7 mouse cellular contexts compared by ENCODE assay signal in the genomic region with DNA sequence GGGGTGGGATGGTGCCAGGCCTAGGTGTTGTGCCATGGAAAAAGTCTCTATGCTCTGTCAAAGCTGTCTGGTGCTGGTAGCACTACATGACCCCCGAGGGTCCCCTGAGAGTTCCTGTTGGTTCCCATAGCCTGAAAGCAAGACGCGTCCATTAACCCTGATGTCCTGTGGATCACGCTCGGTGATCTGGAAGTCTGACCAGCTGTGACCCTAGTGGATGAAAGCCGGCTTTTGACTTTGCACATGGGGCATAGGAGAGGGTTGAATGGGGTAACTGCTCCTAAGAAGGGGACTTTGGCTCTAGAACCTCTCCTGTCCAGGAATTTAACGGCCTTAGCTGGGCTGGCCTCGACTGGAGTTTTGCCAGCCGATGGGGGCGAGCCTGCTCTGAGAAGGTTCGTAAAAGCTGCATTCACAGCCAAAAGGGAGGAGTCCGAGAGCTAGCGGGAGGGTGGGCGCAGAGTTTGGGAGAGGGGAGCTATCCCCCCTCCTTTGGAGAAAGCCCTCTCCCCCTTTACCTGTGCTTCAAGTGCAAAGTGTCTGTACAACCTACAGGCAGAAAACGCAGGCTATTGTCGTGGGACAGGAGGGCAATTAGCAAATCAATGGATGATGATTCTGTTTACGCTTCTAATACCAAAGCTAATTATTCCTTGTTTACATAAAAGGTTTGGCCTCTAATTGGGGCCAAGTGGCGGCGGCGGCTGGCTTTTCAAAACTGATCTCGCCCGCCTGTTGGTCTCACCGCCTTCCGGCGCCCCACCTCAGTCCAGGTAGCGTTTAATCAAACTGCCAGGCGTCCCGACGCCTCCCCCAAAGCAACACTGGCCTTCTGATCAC. TPM values are rescaled to one million over a fixed set of nuclear protein-coding genes. Genes with fewer than 3 reads are reported as not detected.
DNase-seq lines count a peak whose midpoint lies in the region; ATAC-seq and TF ChIP-seq lines count a peak whose summit lies in the region.

No protein-coding gene starts in this region.

- H3K4me3 ChIP-seq in lung, postnatal 0 days (ENCODE audit: low read depth, low read length), result peak overlapping the region; percentile 47; the same call in 1 of the 2 replicates
- H3K4me3 ChIP-seq in forebrain, embryonic 13.5 days, result peak overlapping the region; percentile 55
- peak overlapping the region; percentile 51 for H3K4me3 ChIP-seq in liver, embryonic 12.5 days
- peak overlapping the region; percentile 55 for H3K4me3 ChIP-seq in stomach, embryonic 15.5 days (replicated peaks)

- peak overlapping the region; percentile 95 for H3K4me2 ChIP-seq in lung, postnatal 0 days (replicated peaks; ENCODE audit: low read depth, low read length)
- H3K4me2 ChIP-seq in forebrain, embryonic 13.5 days, result peak overlapping the region; percentile 96
- H3K4me2 ChIP-seq in liver, embryonic 12.5 days, result peak overlapping the region; percentile 78
- peak overlapping the region; percentile 98 for H3K4me2 ChIP-seq in stomach, embryonic 15.5 days

- H3K27me3 ChIP-seq in lung, postnatal 0 days (replicated peaks; ENCODE audit: insufficient read depth, low read length), result peaks cover 35% of the 10 kb centered on the region
- peaks cover 91% of the 10 kb centered on the region for H3K27me3 ChIP-seq in forebrain, embryonic 13.5 days
- peaks cover 98% of the 10 kb centered on the region for H3K27me3 ChIP-seq in liver, embryonic 12.5 days (replicated peaks)
- H3K27me3 ChIP-seq in stomach, embryonic 15.5 days (replicated peaks), result peaks cover 60% of the 10 kb centered on the region

- no peak overlapping the region for H3K27ac ChIP-seq in lung, postnatal 0 days (ENCODE audit: low read length)
- peak overlapping the region; percentile 31; the same call in 1 of the 2 replicates for H3K27ac ChIP-seq in forebrain, embryonic 13.5 days
- H3K27ac ChIP-seq in liver, embryonic 12.5 days, result no peak overlapping the region
- no peak overlapping the region for H3K27ac ChIP-seq in stomach, embryonic 15.5 days

- no peaks in the 10 kb centered on the region for H3K36me3 ChIP-seq in lung, postnatal 0 days (ENCODE audit: insufficient read depth, low read length)
- H3K36me3 ChIP-seq in forebrain, embryonic 13.5 days (ENCODE audit: poor library complexity, severe bottlenecking), result no peaks in the 10 kb centered on the region
- no peaks in the 10 kb centered on the region for H3K36me3 ChIP-seq in liver, embryonic 12.5 days
- H3K36me3 ChIP-seq in stomach, embryonic 15.5 days, result no peaks in the 10 kb centered on the region

- H3K9me3 ChIP-seq in lung, postnatal 0 days (ENCODE audit: low read length), result no peaks in the 10 kb centered on the region
- 0 out of 2 replicates have a peak, but pooled peaks cover 3% of the 10 kb centered on the region for H3K9me3 ChIP-seq in forebrain, embryonic 13.5 days (replicated peaks)
- no peaks in the 10 kb centered on the region for H3K9me3 ChIP-seq in liver, embryonic 12.5 days (replicated peaks)
- H3K9me3 ChIP-seq in stomach, embryonic 15.5 days, result no peaks in the 10 kb centered on the region

- ATAC-seq in lung, postnatal 0 days, result no peak
- ATAC-seq in forebrain, embryonic 13.5 days, result no peak
- ATAC-seq in liver, embryonic 12.5 days, result no peak
- no peak for ATAC-seq in stomach, embryonic 15.5 days (ENCODE audit: insufficient read depth, low FRiP score, low read depth)

- H3K4me1 ChIP-seq in lung, postnatal 0 days (ENCODE audit: insufficient read depth, low read depth, low read length), result no peaks in the 10 kb centered on the region
- H3K4me1 ChIP-seq in forebrain, embryonic 13.5 days, result peaks cover 37% of the 10 kb centered on the region
- H3K4me1 ChIP-seq in liver, embryonic 12.5 days, result peaks cover 7% of the 10 kb centered on the region
- peaks cover 18% of the 10 kb centered on the region for H3K4me1 ChIP-seq in stomach, embryonic 15.5 days

- H3K9ac ChIP-seq in lung, postnatal 0 days (replicated peaks; ENCODE audit: low read depth), result no peak overlapping the region
- peak overlapping the region; percentile 80 for H3K9ac ChIP-seq in forebrain, embryonic 13.5 days
- no peak overlapping the region for H3K9ac ChIP-seq in liver, embryonic 12.5 days
- H3K9ac ChIP-seq in stomach, embryonic 15.5 days, result no peak overlapping the region

- TF ChIP-seq CTCF in lung, postnatal 0 days (IDR thresholded peaks at IDR 0.05), result no peak

- DNase-seq in lung, postnatal 0 days (ENCODE audit: low spot score), result no peak
- no peak for DNase-seq in lung, postnatal 4 days
- DNase-seq in frontal cortex, postnatal 25 days (ENCODE audit: low spot score in 2 of 2), result no peak
- no peak for DNase-seq in gastrocnemius, adult 8-10 months (ENCODE audit: low spot score in 2 of 2)

- WGBS in lung, postnatal 0 days, result 3% methylated on average over 29 of the region's 29 CpGs
- 2% methylated on average over 29 of the region's 29 CpGs for WGBS in forebrain, embryonic 13.5 days
- 9% methylated on average over 29 of the region's 29 CpGs for WGBS in liver, embryonic 12.5 days (ENCODE audit: insufficient replicate concordance)
- WGBS in stomach, embryonic 15.5 days, result 8% methylated on average over 29 of the region's 29 CpGs

- TF ChIP-seq EP300 in lung, postnatal 0 days (IDR thresholded peaks at IDR 0.05), result no peak

RNA-seq across cellular contexts. Expression of gene Wnt3, which starts 35.0 kb away (rescaled TPM):
- polyA plus RNA-seq in lung, postnatal 0 days (2015; fragmentation: Nextera tagmentation; extraction: Ambion mirVana), result 0.08 and 0.49 TPM in 2 replicates
- polyA plus RNA-seq in forebrain, embryonic 13.5 days (2015; fragmentation: Nextera tagmentation; extraction: Ambion mirVana), result 6.5 TPM in 2 replicates
- polyA plus RNA-seq in liver, embryonic 12.5 days (2016; fragmentation: Nextera tagmentation; extraction: Ambion mirVana), result 0.04 and 0.12 TPM in 2 replicates
- 0.22 and 0.23 TPM in 2 replicates for polyA plus RNA-seq in stomach, embryonic 15.5 days (2015; fragmentation: Nextera tagmentation; extraction: Ambion mirVana)
- total RNA-seq in gastrocnemius, adult 8-10 months (2022), result under 1 TPM in 2 of 4 experiments, not detected in 2; 0.07 to 0.09 TPM

RNA-seq across cellular contexts. Expression of gene Wnt9b, which starts 59.4 kb away (rescaled TPM):
- 0.08 and 0.11 TPM in 2 replicates for polyA plus RNA-seq in lung, postnatal 0 days (2015; fragmentation: Nextera tagmentation; extraction: Ambion mirVana)
- 0.10 and 0.14 TPM in 2 replicates for polyA plus RNA-seq in forebrain, embryonic 13.5 days (2015; fragmentation: Nextera tagmentation; extraction: Ambion mirVana)
- 0.12 TPM in 1 of 2 replicates, not detected in the other for polyA plus RNA-seq in liver, embryonic 12.5 days (2016; fragmentation: Nextera tagmentation; extraction: Ambion mirVana)
- polyA plus RNA-seq in stomach, embryonic 15.5 days (2015; fragmentation: Nextera tagmentation; extraction: Ambion mirVana), result 0.03 TPM in 1 of 2 replicates, not detected in the other
- total RNA-seq in gastrocnemius, adult 8-10 months (2022), result under 1 TPM in 1 of 4 experiments, not detected in 3; 0.19 TPM
